Mouse (Mus musculus): ENCODE results near the gene Suds3.
A peak's percentile ranks its signal among the peaks of the same experiment; 100 is the strongest.

Suds3 gene

DNA sequence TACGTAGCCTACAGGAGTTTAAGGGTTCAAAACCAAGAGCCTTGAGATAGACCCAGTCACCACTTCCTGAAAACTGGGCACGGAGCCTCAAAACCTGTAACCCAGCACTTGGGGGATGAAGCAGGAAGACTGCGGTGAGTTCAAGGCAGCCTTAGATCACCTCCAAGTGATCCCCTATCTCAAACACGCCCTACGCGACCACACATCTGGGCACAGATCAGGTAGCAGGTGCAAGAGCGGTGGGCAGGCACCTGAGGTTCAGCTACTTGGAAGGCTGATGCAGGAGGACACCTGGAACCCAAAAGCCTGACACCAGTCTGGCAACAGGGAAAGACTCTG, 4.2 kb downstream of the Suds3 start:
- DNase-seq (ENCODE audit: low spot score), result no peak

DNA sequence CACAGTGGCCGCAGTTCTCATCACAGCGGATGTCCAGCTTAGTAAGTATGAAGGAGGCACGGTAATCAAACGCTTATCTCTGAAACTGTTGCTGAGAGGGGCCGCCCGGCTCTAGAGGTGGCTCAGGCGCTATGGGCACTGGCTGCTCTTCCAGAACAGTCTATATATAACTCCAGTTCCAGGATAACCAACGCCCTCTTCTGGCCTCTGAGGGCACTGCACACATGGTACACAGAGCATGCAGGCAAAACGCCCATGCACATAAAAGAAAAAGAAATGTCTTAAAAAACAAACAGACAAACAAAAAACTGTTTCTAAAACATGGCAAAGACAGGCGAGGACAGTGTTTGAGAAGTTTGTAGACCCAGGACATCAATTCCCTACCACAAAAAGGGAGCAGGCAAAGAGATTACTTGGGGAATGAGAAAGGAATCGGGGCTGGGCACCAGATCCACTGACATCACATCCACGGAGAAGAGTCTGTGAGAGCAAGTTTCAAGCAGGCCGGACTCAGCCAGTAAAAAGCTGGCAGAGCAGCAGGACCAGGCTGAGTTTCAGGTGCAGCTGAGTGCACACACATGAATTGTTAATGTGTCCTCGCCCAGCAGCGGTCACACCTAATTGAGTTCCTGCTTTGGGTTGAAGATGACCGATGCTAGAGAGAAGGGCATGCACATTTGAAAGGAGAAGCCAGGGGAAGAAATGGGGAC, 4.7 kb downstream of the Suds3 start:
- no peak for DNase-seq (ENCODE audit: low spot score)

DNA sequence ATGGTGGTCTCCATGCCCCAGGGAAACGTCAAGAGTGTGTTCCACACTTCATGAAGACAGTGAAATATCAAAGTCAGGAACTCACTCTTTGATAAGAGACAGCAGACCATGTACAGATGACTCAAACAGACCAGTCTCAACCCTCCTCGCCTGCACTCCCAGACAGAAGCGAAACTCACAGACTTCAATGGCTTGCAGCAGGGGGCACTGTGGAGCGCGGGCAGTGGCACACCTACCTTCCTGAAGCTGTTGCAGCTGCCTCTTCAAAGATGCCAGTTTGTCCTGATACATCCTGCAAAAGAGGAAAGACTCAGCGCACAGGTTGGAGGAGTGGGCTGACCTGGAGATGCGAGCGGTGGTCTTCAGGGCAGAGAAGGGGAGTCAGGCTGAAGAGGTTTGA, 6.4 kb downstream of the Suds3 start:
- no peak for DNase-seq (ENCODE audit: low spot score)

DNA sequence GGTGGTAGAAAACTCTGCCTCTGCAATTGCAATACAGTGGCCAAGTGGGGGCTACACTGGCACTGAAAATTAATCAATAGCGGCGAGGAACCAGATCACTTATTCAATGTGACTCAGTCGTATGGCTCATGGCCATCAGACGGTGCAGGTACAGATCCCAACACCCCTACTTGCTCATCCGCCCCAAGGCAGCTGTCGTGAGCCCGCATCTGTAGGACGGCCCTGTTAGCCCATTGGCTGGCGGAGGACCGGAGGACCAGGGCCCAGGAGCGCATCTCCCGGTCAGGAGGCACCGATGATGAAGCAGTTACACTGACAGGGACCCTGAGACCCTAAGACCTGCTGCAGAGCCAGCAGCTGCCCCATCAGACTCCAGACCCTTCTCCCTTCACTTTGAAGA, 7.2 kb downstream of the Suds3 start:
- no peak for DNase-seq (ENCODE audit: low spot score)

DNA sequence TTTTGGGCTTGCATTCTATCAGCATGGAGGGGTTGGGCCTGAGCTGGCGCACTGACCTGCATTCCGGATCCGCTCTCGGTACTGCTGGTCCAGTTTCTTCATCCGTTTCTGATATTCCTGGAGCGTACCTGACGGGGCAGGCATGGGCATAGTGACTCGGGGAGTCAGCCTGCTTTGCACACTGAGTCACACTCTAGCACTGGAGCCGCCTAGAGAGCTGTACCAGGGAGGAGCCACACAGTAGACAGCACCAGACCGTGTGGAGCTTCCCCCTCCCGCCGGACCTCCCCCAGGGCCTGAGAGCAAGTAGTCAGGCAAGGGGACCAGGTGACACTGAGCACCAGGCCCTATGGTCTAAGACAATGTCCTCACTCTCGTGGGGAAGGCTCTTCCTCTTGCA, 7.6 kb downstream of the Suds3 start:
- DNase-seq (ENCODE audit: low spot score), result no peak

DNA sequence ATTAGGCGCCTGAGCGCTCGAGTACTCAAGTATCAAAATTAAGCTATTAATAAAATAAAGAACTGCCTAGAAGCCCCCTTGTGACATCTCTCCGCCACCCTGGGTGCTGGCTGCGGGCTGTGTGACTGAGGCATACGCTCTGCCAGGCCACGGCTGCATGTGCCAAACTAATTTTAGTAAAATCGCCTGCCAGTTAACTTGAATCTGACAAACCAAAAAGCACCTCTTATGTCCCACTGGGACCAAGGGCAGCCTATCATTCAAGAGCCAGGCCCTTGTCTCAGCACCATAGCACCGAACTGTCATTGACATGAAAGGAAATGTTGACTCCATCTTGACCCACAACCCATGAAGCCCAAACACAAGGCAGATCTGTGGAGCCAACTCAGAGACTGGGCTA, 10.2 kb downstream of the Suds3 start:
- no peak for DNase-seq (ENCODE audit: low spot score)

DNA sequence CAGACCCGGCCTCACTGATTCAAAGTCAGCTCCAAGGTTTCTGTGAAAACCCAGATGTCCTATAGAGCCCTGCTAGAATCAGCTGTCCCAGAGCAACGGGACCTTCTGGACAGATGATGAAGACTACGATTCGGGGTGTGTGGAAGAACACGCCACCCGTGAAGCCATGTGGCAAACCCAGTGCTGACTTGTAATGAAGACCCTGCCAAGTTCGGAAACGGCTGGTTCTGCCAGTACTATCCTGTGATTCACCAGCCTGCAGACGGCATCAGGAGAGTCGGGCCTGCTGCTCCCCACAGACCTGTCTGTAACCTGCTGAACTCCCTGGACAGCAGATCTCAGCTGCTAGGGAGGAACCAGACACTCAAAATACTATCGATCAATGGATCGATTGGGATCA, 11.6 kb downstream of the Suds3 start:
- no peak for DNase-seq (ENCODE audit: low spot score)

DNA sequence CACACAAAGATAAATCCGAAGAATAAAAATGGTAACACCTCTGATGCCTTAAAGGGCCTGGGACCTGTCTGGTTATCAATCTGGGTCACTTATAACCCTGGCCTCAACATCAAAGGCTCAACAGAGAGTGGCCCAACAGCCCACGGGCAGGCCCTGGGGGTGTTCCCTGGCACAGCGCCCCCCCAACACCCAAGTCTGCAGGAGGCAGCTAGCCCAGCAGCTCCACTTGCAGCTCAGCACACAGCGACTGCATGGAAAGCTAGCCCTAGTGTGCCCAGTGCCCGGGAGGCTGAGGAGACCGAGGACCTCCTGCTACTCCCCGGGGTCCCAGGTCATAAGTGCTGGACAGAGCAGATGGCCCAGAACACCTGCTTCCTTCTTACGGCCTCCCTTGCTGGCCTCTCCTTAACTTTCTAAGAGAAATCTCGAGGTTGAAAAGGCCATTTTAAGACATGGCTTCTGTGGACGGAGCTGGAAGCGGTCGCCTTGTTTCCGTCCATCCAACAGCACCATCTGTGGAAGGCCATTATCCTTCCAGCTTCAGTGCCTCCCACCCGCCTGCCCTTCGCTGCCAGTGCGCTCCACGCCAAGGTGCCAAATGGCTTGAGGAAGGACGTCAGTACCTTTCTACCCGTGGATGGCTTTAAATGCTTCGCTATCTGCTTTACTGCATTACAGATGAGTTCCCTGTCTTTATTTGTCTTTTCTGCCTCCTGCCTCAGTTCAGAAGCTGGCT, 12.6 kb downstream of the Suds3 start:
- DNase-seq (ENCODE audit: low spot score), result no peak

DNA sequence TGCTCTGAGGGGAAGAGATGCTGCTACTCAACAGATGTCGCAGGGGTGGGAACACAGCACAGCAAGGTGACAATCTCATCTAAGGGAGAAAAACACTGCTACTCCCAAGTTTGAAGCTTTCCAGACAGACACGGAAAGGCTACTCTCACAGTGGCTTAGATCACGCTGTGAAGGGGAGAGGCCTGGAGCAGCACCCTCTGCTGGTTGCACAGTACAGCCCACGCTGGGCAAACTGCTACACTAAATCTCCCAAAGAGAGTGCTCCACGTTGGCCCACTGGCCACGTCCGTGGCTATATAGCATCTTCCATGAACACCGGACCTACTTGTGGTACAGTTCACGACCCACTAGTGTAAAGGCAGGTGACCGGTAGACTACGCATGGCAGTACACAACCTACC, 16.2 kb downstream of the Suds3 start:
- DNase-seq (ENCODE audit: low spot score), result no peak

GRCm38 (mm10) chr5:117099008-117099407, 16.9 kb downstream of the Suds3 start:
- no peak for DNase-seq (ENCODE audit: low spot score)

GRCm38 (mm10) chr5:117096716-117097115, 19.2 kb downstream of the Suds3 start:
- no peak for DNase-seq (ENCODE audit: low spot score)

GRCm38 (mm10) chr5:117094431-117094830, 21.5 kb downstream of the Suds3 start:
- DNase-seq (ENCODE audit: low spot score), result no peak

- no peak for DNase-seq (ENCODE audit: low spot score)
Observed at GRCm38 (mm10) chr5:117089786-117090185, 26.1 kb downstream of the Suds3 start.

GRCm38 (mm10) chr5:117089147-117089546, 26.8 kb downstream of the Suds3 start:
- DNase-seq (ENCODE audit: low spot score), result no peak

- DNase-seq (ENCODE audit: low spot score), result no peak
Observed at GRCm38 (mm10) chr5:117087718-117088117, 28.2 kb downstream of the Suds3 start.

- DNase-seq (ENCODE audit: low spot score), result peak; percentile 7
Observed at GRCm38 (mm10) chr5:117069498-117069894, 46.4 kb downstream of the Suds3 start.

DNA sequence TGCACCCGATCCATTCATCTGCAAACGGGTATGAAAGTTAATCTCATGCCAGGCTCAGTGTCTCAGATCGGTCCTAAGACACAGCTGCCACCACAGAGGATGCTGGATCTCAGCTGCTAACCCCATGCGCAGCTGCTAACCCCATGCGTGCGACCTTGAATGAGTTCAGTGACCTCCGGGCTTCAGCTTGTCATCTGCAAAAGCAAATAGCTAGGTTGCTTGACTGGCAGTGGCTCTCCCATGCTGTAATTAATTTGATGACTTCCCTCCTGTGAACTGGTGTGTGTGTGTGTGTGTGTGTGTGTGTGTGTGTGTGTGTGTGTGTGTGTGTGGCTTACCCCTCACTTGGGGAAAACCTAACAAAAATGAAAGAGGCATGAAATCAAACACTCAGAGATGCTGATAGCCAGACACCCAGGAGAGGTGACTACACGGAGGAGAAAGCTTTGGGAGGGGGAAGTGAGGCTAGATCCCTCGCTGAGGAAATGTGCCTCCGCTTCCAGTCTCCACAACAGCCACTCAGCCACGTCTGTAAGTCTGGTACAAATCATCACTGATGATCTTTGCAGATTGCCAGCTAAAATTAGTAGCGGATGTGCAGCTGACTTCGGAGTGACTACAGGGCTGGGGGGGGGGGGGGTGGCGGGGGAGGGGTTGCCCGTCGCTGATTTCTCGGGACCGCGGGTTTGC, 47.0 kb downstream of the Suds3 start:
- DNase-seq (ENCODE audit: low spot score), result peak; percentile 12

DNA sequence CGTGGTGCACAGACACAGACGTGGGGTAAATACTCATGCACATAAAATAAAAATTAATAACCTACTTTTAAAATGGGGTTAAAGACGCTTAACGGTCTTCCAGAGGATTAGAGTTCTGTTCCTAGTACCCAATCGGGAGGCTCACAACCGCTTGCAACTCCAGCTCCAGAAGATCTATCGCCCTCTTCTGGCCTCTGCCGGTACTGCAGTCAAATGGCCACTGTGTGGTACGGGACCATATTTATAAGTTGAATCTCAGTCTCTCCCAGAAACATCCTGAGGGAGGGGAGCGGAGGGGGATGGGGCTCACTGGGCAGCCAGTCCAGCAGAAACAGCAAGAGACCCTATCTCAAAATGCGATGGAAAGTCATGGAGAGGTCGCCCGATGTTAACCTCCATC, 47.7 kb downstream of the Suds3 start:
- no peak for DNase-seq (ENCODE audit: low spot score)

GRCm38 (mm10) chr5:117061251-117061650, 54.7 kb downstream of the Suds3 start:
- DNase-seq (ENCODE audit: low spot score), result no peak

DNA sequence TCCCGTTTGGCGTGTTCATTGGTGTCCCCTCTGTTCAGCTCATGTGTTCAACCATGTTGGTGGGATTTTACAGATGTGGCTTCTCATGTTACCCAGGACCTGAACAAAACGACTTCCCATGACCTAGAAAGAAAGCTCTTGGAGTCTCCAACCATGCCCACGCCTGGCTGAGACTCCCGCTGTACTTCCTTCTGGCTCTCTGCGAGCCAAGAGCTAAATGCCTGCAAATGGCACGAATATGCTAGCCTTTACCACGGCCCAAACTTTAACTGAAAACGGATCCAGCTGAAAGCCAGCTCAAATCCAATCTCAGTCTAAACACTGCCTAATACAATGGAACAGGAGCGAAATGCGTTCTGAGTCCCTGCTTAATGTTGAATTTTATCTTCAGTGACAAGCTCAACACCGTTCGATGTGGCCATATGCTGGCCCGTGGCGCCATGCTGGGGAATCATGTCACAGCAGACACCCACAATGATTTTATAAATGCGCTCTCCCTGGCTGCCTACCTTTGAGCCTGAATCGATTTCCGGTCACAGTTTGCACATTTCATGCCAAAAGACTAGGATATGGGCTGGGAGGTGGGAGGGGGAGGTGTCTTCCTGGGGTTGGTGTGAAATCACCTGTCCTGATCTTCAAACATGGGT, 55.3 kb downstream of the Suds3 start:
- DNase-seq (ENCODE audit: low spot score), result no peak

GRCm38 (mm10) chr5:117049940-117050339, 66.0 kb downstream of the Suds3 start:
- DNase-seq (ENCODE audit: low spot score), result no peak

DNA sequence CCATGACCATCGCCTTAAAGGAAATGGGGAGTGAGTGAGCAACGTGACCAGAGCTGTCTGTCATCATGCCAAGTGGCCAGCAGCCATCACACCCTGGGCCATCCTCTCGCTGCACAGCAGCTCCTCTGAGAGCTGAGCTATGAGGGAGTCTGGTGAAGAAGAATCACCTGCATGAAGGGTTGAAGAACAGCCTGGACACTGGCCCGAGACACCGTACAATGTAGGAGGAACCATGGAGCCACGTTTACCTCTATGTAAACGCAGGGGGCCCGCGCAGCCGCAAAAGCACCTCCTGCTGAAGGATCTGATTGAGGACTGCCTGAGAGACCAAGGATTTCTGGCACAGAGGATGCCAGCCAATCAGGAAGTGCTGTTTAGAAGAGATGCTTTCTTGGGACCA, 70.8 kb downstream of the Suds3 start:
- no peak for DNase-seq (ENCODE audit: low spot score)

DNA sequence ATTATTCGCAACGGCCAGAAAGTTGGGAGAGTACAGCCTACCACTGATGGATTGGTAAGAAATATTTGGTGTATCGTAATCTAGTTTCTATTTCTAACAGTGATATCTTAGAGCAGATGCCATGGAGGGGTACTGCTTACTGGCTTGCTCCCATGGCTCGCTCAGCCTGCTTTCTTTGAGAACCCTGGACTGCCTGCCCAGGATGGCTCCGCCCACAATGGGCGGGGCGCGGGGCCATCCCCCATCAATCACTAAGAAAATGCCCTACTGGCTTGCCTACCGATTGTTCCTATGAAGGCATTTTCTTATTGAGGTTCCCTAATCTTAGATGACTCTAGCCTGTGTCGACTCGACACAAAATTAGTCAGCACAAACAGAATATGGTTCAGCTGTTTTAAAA, 73.3 kb downstream of the Suds3 start:
- no peak for DNase-seq (ENCODE audit: low spot score)

Measured in layer of hippocampus, adult 9-10 months (tissue).